Mouse (Mus musculus) thymus, adult 2 months (tissue): ENCODE results near the gene Aass.

Source experiments
- CTCF ChIP-seq: fragments of 200-500 bp; IDR thresholded peaks from 2 replicates; pipeline ENCODE4 v1.5.1; 2012; ENCODE audit warnings: mild to moderate bottlenecking, control low read depth, low read length, moderate library complexity, borderline replicate concordance; ENCODE audit not compliant: control insufficient read depth, poor library complexity, insufficient read depth; ENCODE audit errors: extremely low read depth
- POLR2A ChIP-seq: fragments of 200-500 bp; IDR thresholded peaks from 2 replicates; pipeline ENCODE4 v1.6.1; 2012; ENCODE audit warnings: mild to moderate bottlenecking, low read length, control low read depth, moderate library complexity; ENCODE audit not compliant: control insufficient read depth, poor library complexity, insufficient read depth; ENCODE audit errors: extremely low read depth

- no peak for TF ChIP-seq CTCF
- TF ChIP-seq POLR2A: no peak
Measured at GRCm38 (mm10) chr6:23131015-23131414, 1.8 kb downstream of the Aass start.
